ENCODE assay signal across 10 mouse cellular contexts in the genomic region with DNA sequence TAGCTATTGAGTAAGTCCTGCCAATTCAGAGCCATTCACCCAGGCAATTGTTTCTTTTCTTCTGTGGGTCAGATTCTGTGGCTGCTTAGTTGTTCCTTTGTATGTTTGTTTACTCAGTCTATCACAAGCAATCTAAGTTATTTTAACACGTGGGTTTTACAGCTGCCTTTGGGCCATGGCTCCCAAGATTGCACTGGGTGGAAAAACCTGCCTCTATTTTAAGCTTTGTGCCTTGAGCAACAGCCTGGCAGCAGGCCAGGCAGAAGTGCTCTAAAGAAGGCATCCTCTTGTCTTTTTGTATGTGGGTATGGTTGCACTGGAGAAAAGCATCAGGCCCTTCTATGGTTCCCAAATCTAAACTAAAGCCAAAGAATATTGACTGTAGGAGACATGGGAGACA. TPM values are rescaled to one million over a fixed set of nuclear protein-coding genes. Genes with fewer than 3 reads are reported as not detected.
DNase-seq lines count a peak whose midpoint lies in the region; ATAC-seq lines count a peak whose summit lies in the region.
"Had no signal": no experiment of that assay in that cellular context is flagged by ENCODE, and none has a peak within 500 bp of the region (broad histone marks: within the 10 kb centered on the region; RNA-seq: fewer than 3 reads in every experiment).

No protein-coding gene starts in this region.

- H3K4me1 ChIP-seq in intestine, embryonic 15.5 days (replicated peaks), result 0 out of 2 replicates have a peak, but pooled peaks cover 3% of the 10 kb centered on the region
- H3K4me1 ChIP-seq in forebrain, embryonic 14.5 days (ENCODE audit: control insufficient read depth, insufficient read depth, low read length), result no peaks in the 10 kb centered on the region; the same call in 1 of the 2 replicates

- H3K27me3 ChIP-seq in intestine, embryonic 15.5 days (replicated peaks), result no peaks in the 10 kb centered on the region
- no peaks in the 10 kb centered on the region for H3K27me3 ChIP-seq in forebrain, embryonic 14.5 days (replicated peaks; ENCODE audit: control insufficient read depth, insufficient read depth, low read length)
- H3K27me3 ChIP-seq: lung, embryonic 15.5 days had no signal

- 2% methylated on average over 1 of the region's 1 CpGs for WGBS in intestine, embryonic 15.5 days
- 8% methylated on average over 1 of the region's 1 CpGs for WGBS in forebrain, embryonic 14.5 days

- peak; percentile 61 to 76 for DNase-seq in heart, adult 18-20 months
- DNase-seq in heart, adult 8-10 months (ENCODE audit: low spot score), result no peak
- peak; percentile 40 to 56 for DNase-seq in lung, adult 18-20 months
- no peak for DNase-seq in lung, postnatal 10 days
- peak; percentile 29 to 47 for DNase-seq in heart, adult 9 months (ENCODE audit: low spot score in 2 of 2)
- DNase-seq in forebrain, embryonic 14.5 days (ENCODE audit: low spot score), result no peak

- H3K9ac ChIP-seq in intestine, embryonic 15.5 days, result no peak overlapping the region
- H3K9ac ChIP-seq in forebrain, embryonic 14.5 days (ENCODE audit: low read length), result no peak overlapping the region
- H3K9ac ChIP-seq: lung, embryonic 15.5 days had no signal

- H3K4me2 ChIP-seq in intestine, embryonic 15.5 days (replicated peaks), result no peak overlapping the region
- H3K4me2 ChIP-seq in forebrain, embryonic 14.5 days (ENCODE audit: low read length), result no peak overlapping the region
- H3K4me2 ChIP-seq: lung, embryonic 15.5 days had no signal

- no peaks in the 10 kb centered on the region for H3K36me3 ChIP-seq in intestine, embryonic 15.5 days
- H3K36me3 ChIP-seq in forebrain, embryonic 14.5 days (ENCODE audit: control insufficient read depth, insufficient read depth, low read length), result no peaks in the 10 kb centered on the region
- H3K36me3 ChIP-seq: lung, embryonic 15.5 days had no signal

- H3K9me3 ChIP-seq in intestine, embryonic 15.5 days, result no peaks in the 10 kb centered on the region
- H3K9me3 ChIP-seq in forebrain, embryonic 14.5 days (replicated peaks; ENCODE audit: control insufficient read depth, low read length), result no peaks in the 10 kb centered on the region
- H3K9me3 ChIP-seq: lung, embryonic 15.5 days had no signal

- no peak overlapping the region for H3K27ac ChIP-seq in intestine, embryonic 15.5 days
- no peak overlapping the region for H3K27ac ChIP-seq in forebrain, embryonic 14.5 days (ENCODE audit: low read depth, low read length)
- H3K27ac ChIP-seq: lung, embryonic 15.5 days; stomach, postnatal 0 days had no signal

- no peak overlapping the region for H3K4me3 ChIP-seq in intestine, embryonic 15.5 days (replicated peaks)
- H3K4me3 ChIP-seq in forebrain, embryonic 14.5 days (ENCODE audit: low read depth, low read length), result no peak overlapping the region
- H3K4me3 ChIP-seq: lung, embryonic 15.5 days had no signal

- ATAC-seq in megakaryocyte, adult 5-6 weeks (ENCODE audit: poor library complexity, severe bottlenecking), result peak; percentile 18; the same call in 1 of the 2 replicates
- ATAC-seq in intestine, embryonic 15.5 days, result no peak
- no peak for ATAC-seq in forebrain, embryonic 14.5 days

RNA-seq across cellular contexts. Expression of gene Ctsl, which starts 3.0 kb away (rescaled TPM):
- total RNA-seq in heart, adult 18-20 months (2021), result 100 to 1,000 TPM; 218 to 254 TPM
- total RNA-seq in heart, adult 8-10 months (2022), result 100 to 1,000 TPM; 187 to 292 (median 203) TPM
- total RNA-seq in megakaryocyte, adult 5-6 weeks (2015), result 44.5 and 56.8 TPM in 2 replicates
- 50.3 and 57.5 TPM in 2 replicates for total RNA-seq in megakaryocyte, adult 5-6 weeks (2017)
- 195 and 213 TPM in 2 replicates for polyA plus RNA-seq in intestine, embryonic 15.5 days (2015; fragmentation: Nextera tagmentation; extraction: Ambion mirVana)
- polyA plus RNA-seq in forebrain, embryonic 14.5 days (2014; fragmentation: Nextera tagmentation; extraction: Ambion mirVana), result 124 and 136 TPM in 2 replicates

RNA-seq across cellular contexts. Expression of gene Cdk20, which starts 58.4 kb away (rescaled TPM):
- total RNA-seq in heart, adult 18-20 months (2021), result 1 to 10 TPM; 2.5 to 4.4 TPM
- total RNA-seq in heart, adult 8-10 months (2022), result 1 to 10 TPM; 2.6 to 3.9 (median 2.8) TPM
- total RNA-seq in megakaryocyte, adult 5-6 weeks (2015), result 2.5 and 4.2 TPM in 2 replicates
- 4.5 and 5.2 TPM in 2 replicates for total RNA-seq in megakaryocyte, adult 5-6 weeks (2017)
- 7.9 and 8.6 TPM in 2 replicates for polyA plus RNA-seq in intestine, embryonic 15.5 days (2015; fragmentation: Nextera tagmentation; extraction: Ambion mirVana)
- polyA plus RNA-seq in forebrain, embryonic 14.5 days (2014; fragmentation: Nextera tagmentation; extraction: Ambion mirVana), result 22.0 and 24.1 TPM in 2 replicates

Comparison
In these comparisons a context has a peak if more than half of its experiments do, and no peak if none do; other contexts are left out.
1. DNase-seq: peak in heart, adult 18-20 months (2 of 2), lung, adult 18-20 months (2 of 2) and heart, adult 9 months (2 of 2); none in heart, adult 8-10 months (single experiment), lung, postnatal 10 days (single experiment) and forebrain, embryonic 14.5 days (single experiment).